Mouse (Mus musculus) 3134 (cell line): ENCODE data around the gene Akr1c14.
"Not testable (repeated sequence)": the region's sequence is repeated elsewhere in the genome, so short reads cannot be mapped to it uniquely, and the experiment has no call there.

Source experiments
- DNase-seq: peaks from one replicate; pipeline ENCODE4 v3.0.0-alpha.2; 2011; ENCODE audit warnings: low spot score; ENCODE audit not compliant: insufficient read length; ENCODE audit errors: extremely low read depth

Akr1c14 gene

GRCm38 (mm10) chr13:4119181-4119904 lies 70.5 kb downstream of the Akr1c14 start:
- DNase-seq, result no peak

GRCm38 (mm10) chr13:4123146-4123545 lies 74.3 kb downstream of the Akr1c14 start:
- no peak for DNase-seq

- not testable (repeated sequence) for DNase-seq
Observed at GRCm38 (mm10) chr13:4124471-4124870, 75.7 kb downstream of the Akr1c14 start.

- DNase-seq, result not testable (repeated sequence)
Observed at GRCm38 (mm10) chr13:4125846-4126245, 77.0 kb downstream of the Akr1c14 start.

GRCm38 (mm10) chr13:4129100-4129499 lies 80.3 kb downstream of the Akr1c14 start:
- no peak for DNase-seq

GRCm38 (mm10) chr13:4131317-4131716 lies 82.5 kb downstream of the Akr1c14 start:
- no peak for DNase-seq

GRCm38 (mm10) chr13:4131721-4132120 lies 82.9 kb downstream of the Akr1c14 start:
- no peak for DNase-seq

GRCm38 (mm10) chr13:4133070-4133469 lies 84.3 kb downstream of the Akr1c14 start:
- DNase-seq, result no peak
